Mouse (Mus musculus) forebrain, embryonic 16.5 days (tissue): ENCODE data around the gene AW822073. TPM values are rescaled to one million over a fixed set of nuclear protein-coding genes. Genes with fewer than 3 reads are reported as not detected.

Source experiments
- ATAC-seq: fragments of 200-750 bp; cut with Nextera tagmentation; 2 replicates; pipeline ENCODE4 v1.8.0; 2017; ENCODE audit warnings: mild to moderate bottlenecking, moderate library complexity
- H3K27ac ChIP-seq: fragments of 300-500 bp; sonication (generic); 2 replicates; pipeline ENCODE4 v1.5.1; 2014; ENCODE audit warnings: low read length, control low read depth
- H3K27me3 ChIP-seq: fragments of 300-500 bp; sonication (generic); replicated peaks from 2 replicates; pipeline ENCODE4 v1.6.1; 2014; ENCODE audit warnings: low read length; ENCODE audit not compliant: control insufficient read depth, insufficient read depth
- H3K36me3 ChIP-seq: fragments of 300-500 bp; sonication (generic); 2 replicates; pipeline ENCODE4 v1.6.1; 2014; ENCODE audit not compliant: control insufficient read depth, insufficient read depth
- H3K4me1 ChIP-seq: fragments of 300-500 bp; sonication (generic); replicated peaks from 2 replicates; pipeline ENCODE4 v1.6.1; 2014; ENCODE audit warnings: low read length; ENCODE audit not compliant: control insufficient read depth, insufficient read depth
- H3K4me2 ChIP-seq: fragments of 300-500 bp; sonication (generic); 2 replicates; pipeline ENCODE4 v1.6.1; 2014; ENCODE audit warnings: mild to moderate bottlenecking, low read length, control low read depth
- H3K4me3 ChIP-seq: fragments of 300-500 bp; sonication (generic); replicated peaks from 2 replicates; pipeline ENCODE4 v1.5.1; 2014; ENCODE audit warnings: mild to moderate bottlenecking, low read length, control low read depth
- H3K9ac ChIP-seq: fragments of 300-500 bp; sonication (generic); replicated peaks from 2 replicates; pipeline ENCODE4 v1.6.1; 2014; ENCODE audit warnings: low read depth, low read length, control low read depth
- H3K9me3 ChIP-seq: fragments of 300-500 bp; sonication (generic); 2 replicates; pipeline ENCODE4 v1.6.1; 2016; ENCODE audit warnings: low read length; ENCODE audit not compliant: control insufficient read depth
- WGBS: fragments of 180-500 bp; shearing (Covaris S2); extraction: QIAGEN DNeasy Blood & Tissue Kit; methylation state at CpG from one replicate; pipeline ENCODE4 v1.1.7; 2014; 5-methylcytosine and 5-hydroxymethylcytosine counted together
- polyA plus RNA-seq: library from polyadenylated mRNA; unstranded; fragments of >200 nt; fragmentation: Nextera tagmentation; extraction: Ambion mirVana; gene quantifications from 2 replicates; pipeline ENCODE4 v1.2.1, GENCODE M21; 2015

Gene AW822073
- polyA plus RNA-seq, 1 experiment from 2014 or later, result not detected

DNA sequence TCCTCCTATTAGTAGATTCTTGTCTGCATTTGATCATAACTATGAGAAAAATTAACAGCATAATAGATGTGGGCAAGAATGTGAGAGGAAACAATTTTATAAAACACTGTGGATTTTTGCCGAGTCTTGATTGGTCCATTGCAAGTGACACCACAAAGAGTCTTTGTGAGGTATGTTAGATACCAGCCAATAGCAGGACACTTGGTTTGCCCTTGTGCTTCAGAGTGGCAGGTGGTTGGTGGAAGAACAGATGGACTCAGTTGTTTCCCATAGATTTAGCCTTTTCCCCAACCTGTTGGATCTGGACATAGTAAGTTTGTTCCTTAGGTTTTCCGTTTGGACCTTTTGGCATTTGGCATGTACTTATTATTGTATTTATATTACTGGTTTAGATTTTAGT, 13.5 kb downstream of the AW822073 start:
- Histone ChIP-seq H3K9ac (no peak overlapping the region), H3K9me3 (no peaks in the 10 kb centered on the region), H3K27me3 (no peaks in the 10 kb centered on the region), H3K4me3 (no peak overlapping the region), H3K4me1 (no peaks in the 10 kb centered on the region), H3K27ac (no peak overlapping the region), H3K4me2 (no peak overlapping the region), H3K36me3 (no peaks in the 10 kb centered on the region)
- WGBS, result 92% methylated on average over 2 of the region's 2 CpGs
- ATAC-seq, result no peak

DNA sequence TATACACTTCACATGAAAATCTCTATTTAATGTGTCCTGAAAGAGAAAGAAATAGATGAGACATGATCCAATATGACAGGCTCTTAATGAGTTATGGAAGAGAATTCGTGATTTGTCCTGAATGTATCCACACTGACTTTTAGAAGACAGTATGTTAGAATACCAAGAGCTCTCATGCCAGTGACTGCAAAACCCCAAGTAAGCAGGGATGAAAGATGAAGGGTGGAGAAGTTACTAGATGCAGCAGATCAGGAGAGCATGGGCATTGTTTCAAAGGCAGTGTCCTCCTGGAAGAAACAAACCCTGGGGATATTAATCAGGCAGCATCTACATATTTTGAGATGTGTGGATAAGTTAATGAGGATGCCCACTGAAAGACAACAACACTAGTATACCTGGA, 14.2 kb downstream of the AW822073 start:
- no peaks in the 10 kb centered on the region for H3K36me3 ChIP-seq
- no peak overlapping the region for H3K27ac ChIP-seq
- no peak overlapping the region for H3K4me3 ChIP-seq
- ATAC-seq, result no peak
- no peaks in the 10 kb centered on the region for H3K27me3 ChIP-seq
- H3K4me2 ChIP-seq, result no peak overlapping the region
- H3K9ac ChIP-seq, result no peak overlapping the region
- H3K9me3 ChIP-seq, result no peaks in the 10 kb centered on the region; the same call in 1 of the 2 replicates
- no peaks in the 10 kb centered on the region for H3K4me1 ChIP-seq
- WGBS, result 56% methylated on average over 1 of the region's 1 CpGs

DNA sequence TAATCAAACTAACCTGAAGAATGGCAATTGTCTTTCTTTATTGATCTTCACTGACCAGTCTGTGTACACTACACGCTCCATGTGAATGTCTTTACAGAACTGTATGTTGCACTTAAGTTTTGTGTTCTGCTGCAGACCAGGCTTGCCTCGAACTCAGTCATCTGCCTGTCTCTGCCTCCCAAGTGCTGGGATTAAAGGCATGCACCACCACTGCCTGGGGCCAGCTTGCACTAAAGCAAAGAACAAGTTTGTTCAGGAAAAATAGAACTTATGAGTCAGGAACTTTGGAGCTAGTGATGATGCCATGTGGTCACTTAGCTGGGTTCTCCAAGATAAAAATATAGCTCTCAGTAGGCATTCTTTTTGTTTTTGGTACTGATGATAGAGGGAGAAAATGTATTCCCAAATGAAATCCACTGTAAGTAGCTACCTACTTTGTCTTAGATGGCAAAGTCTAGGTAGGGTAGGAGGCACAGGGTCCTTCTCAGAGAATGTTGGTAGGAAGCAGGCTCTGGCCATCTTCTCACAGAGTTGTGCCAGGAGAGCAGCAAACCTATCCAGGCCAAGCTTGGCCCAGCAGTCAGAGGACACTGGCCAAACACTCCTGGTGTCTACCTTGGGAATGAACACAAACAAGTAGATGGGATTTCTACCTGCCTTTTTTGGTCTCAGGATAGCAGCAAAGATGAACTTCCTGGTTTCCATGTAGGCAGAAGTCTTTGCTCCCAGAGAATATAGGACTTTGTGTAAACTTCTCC, 14.8 kb downstream of the AW822073 start:
- Histone ChIP-seq H3K36me3 (no peaks in the 10 kb centered on the region), H3K27ac (no peak overlapping the region), H3K9ac (no peak overlapping the region), H3K4me3 (no peak overlapping the region), H3K9me3 (no peaks in the 10 kb centered on the region; the same call in 1 of the 2 replicates), H3K4me1 (no peaks in the 10 kb centered on the region), H3K4me2 (no peak overlapping the region), H3K27me3 (no peaks in the 10 kb centered on the region)
- no peak for ATAC-seq
- 75% methylated on average over 2 of the region's 2 CpGs for WGBS

DNA sequence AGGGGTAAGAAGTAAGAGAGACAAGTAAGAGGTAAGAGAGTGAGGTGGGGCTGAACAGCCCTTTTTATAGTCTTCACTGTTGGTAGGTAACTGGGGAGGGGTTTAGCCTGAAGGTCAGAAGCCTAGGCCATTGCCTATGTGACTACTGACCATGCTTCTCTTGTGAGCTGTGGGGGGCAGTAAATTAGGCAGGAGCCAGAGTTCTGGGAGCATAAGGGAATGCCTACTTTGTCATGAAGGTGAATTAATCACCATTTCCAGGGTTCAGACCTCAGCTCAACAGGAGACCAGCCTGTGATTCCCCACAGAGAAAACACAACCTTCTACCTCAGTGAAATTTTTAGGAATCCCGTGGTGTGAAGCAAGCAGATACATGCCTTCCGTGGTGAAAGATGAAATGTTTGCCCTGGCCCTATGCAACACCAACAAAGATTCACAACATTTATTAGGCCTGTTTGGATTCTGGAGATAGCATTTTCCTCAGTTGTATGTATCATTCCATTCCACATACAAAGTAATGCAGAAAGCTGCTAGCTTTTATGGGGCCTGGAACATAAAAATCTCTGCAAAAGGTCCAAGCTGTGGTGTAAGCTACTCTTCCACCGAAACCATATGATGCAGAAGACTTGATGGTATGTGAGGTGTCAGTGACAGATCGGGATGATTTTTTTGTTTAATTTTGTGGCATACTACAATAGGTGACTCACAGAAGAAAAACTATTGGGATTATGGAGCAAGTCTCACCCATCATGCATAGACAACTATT, 17.9 kb downstream of the AW822073 start:
- H3K9me3 ChIP-seq, result no peaks in the 10 kb centered on the region; the same call in 1 of the 2 replicates
- no peaks in the 10 kb centered on the region for H3K27me3 ChIP-seq
- H3K4me1 ChIP-seq, result no peaks in the 10 kb centered on the region
- no peak overlapping the region for H3K9ac ChIP-seq
- no peak overlapping the region for H3K4me2 ChIP-seq
- H3K27ac ChIP-seq, result no peak overlapping the region
- no peak overlapping the region for H3K4me3 ChIP-seq
- 88% methylated on average over 4 of the region's 4 CpGs for WGBS
- ATAC-seq, result no peak
- H3K36me3 ChIP-seq, result no peaks in the 10 kb centered on the region

DNA sequence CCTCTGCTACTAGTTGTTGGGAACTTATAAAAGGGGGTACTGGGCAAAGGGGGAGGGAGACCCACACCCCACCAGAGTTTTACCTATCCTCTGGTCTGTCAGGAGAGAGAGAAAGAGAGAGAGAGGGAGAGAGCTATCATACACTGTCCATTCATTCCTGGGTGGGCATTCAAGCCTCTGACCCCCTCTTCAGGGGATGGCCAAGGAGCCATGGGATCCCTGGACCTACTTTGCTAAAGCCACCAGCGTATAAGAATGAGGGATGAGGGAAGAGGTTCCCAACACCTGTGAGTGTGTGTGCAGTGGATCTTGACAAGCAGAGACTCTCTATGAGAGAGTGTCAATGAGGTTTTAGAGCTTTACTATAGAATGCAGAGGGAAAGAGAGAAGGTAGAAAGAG, 18.7 kb downstream of the AW822073 start:
- ATAC-seq, result no peak

More for the DNA sequence above, 18.7 kb downstream of the AW822073 start:
- H3K27ac ChIP-seq, result no peak overlapping the region
- H3K4me1 ChIP-seq, result no peaks in the 10 kb centered on the region
- H3K27me3 ChIP-seq, result no peaks in the 10 kb centered on the region
- H3K4me3 ChIP-seq, result no peak overlapping the region
- H3K9ac ChIP-seq, result no peak overlapping the region
- H3K4me2 ChIP-seq, result no peak overlapping the region
- no peaks in the 10 kb centered on the region; the same call in 1 of the 2 replicates for H3K9me3 ChIP-seq
- WGBS, result 38% methylated on average over 1 of the region's 1 CpGs
- H3K36me3 ChIP-seq, result no peaks in the 10 kb centered on the region

Other genes starting within 250 kb of the AW822073 start
- not detected in 2 replicates for gene Duxf3, start 7.7 kb upstream of the AW822073 start, polyA plus RNA-seq
- gene Gm4981, start 11.8 kb upstream of the AW822073 start, polyA plus RNA-seq, result not detected in 2 replicates
- 71.7 and 89.2 TPM in 2 replicates for gene Gcc2, start 30.6 kb upstream of the AW822073 start, polyA plus RNA-seq
- gene Lims1, start 98.5 kb upstream of the AW822073 start, polyA plus RNA-seq, result 64.2 and 73.6 TPM in 2 replicates
- gene Ranbp2, start 222.0 kb upstream of the AW822073 start, polyA plus RNA-seq, result 22.8 and 24.8 TPM in 2 replicates